ENCODE assay signal across 9 mouse cellular contexts in the genomic region with DNA sequence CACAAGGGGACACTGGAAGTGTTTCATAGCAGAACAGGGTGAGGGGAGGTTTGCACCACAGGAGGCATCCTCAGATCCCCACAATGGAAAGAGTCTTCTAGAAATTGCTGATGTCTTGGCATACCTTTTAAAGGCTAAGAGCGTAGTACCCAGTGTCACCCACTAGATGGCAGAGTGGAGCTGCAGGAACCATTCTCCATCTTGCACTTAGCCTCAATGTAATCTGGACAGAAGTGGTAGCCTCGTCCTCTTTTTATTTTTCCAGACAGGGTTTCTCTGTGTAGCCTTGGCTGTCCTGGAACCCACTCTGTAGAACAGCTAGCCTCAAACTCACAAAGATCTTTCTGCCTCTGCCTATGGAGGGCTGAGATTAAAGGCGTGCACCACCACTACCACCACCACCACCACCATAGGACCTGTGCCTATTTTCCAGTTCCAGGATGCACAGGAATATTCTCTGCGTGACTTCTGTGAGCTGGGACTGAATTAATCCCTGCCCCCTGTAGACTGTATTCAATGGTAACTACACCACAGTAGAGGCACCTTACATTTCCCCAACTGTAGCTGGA.
DNase-seq lines count a peak whose midpoint lies in the region; ATAC-seq lines count a peak whose summit lies in the region.
"Had no signal": no experiment of that assay in that cellular context is flagged by ENCODE, and none has a peak within 500 bp of the region (broad histone marks: within the 10 kb centered on the region; RNA-seq: fewer than 3 reads in every experiment).

No protein-coding gene starts in this region.

- 60% methylated on average over 4 of the region's 4 CpGs for WGBS in midbrain, embryonic 10.5 days
- WGBS in midbrain, embryonic 16.5 days, result 42% methylated on average over 4 of the region's 4 CpGs
- 43% methylated on average over 4 of the region's 4 CpGs for WGBS in liver, embryonic 11.5 days

- no peaks in the 10 kb centered on the region for H3K9me3 ChIP-seq in midbrain, embryonic 10.5 days (replicated peaks)
- H3K9me3 ChIP-seq in midbrain, embryonic 16.5 days (replicated peaks; ENCODE audit: control insufficient read depth, low read length, poor library complexity, severe bottlenecking), result no peaks in the 10 kb centered on the region
- H3K9me3 ChIP-seq in liver, embryonic 11.5 days (ENCODE audit: control insufficient read depth, low read length), result no peaks in the 10 kb centered on the region
- H3K9me3 ChIP-seq: heart, embryonic 15.5 days had no signal

- no peak overlapping the region for H3K9ac ChIP-seq in midbrain, embryonic 16.5 days (ENCODE audit: low read depth, low read length)
- no peak overlapping the region for H3K9ac ChIP-seq in liver, embryonic 11.5 days (ENCODE audit: low read depth, low read length)
- H3K9ac ChIP-seq: heart, embryonic 15.5 days had no signal

- no peaks in the 10 kb centered on the region for H3K36me3 ChIP-seq in midbrain, embryonic 10.5 days
- no peaks in the 10 kb centered on the region for H3K36me3 ChIP-seq in midbrain, embryonic 16.5 days (ENCODE audit: control insufficient read depth, insufficient read depth, low read length)
- no peaks in the 10 kb centered on the region; the same call in 1 of the 2 replicates for H3K36me3 ChIP-seq in liver, embryonic 11.5 days (ENCODE audit: control insufficient read depth, insufficient read depth, low read length)
- H3K36me3 ChIP-seq: heart, embryonic 15.5 days had no signal

- no peaks in the 10 kb centered on the region for H3K27me3 ChIP-seq in midbrain, embryonic 10.5 days (ENCODE audit: low read depth, poor library complexity, severe bottlenecking)
- H3K27me3 ChIP-seq in midbrain, embryonic 16.5 days (ENCODE audit: control insufficient read depth, insufficient read depth, low read depth, low read length), result no peaks in the 10 kb centered on the region
- no peaks in the 10 kb centered on the region for H3K27me3 ChIP-seq in liver, embryonic 11.5 days (replicated peaks; ENCODE audit: control insufficient read depth, insufficient read depth, low read length)
- H3K27me3 ChIP-seq: heart, embryonic 15.5 days had no signal

- H3K27ac ChIP-seq in midbrain, embryonic 10.5 days (replicated peaks), result no peak overlapping the region
- no peak overlapping the region for H3K27ac ChIP-seq in midbrain, embryonic 16.5 days (ENCODE audit: low read length)
- H3K27ac ChIP-seq in liver, embryonic 11.5 days (ENCODE audit: low read depth, low read length), result no peak overlapping the region
- H3K27ac ChIP-seq: heart, embryonic 15.5 days had no signal

- no peak overlapping the region for H3K4me3 ChIP-seq in midbrain, embryonic 10.5 days
- H3K4me3 ChIP-seq in midbrain, embryonic 16.5 days (ENCODE audit: low read depth, low read length), result no peak overlapping the region
- no peak overlapping the region for H3K4me3 ChIP-seq in liver, embryonic 11.5 days (ENCODE audit: low read depth, low read length)
- H3K4me3 ChIP-seq: heart, embryonic 15.5 days had no signal

- peak; percentile 36 for DNase-seq in midbrain, embryonic 10.5 days (ENCODE audit: low spot score)
- DNase-seq in NIH3T3 (ENCODE audit: low read depth), result peak; percentile 79
- peak; percentile 54 for DNase-seq in cerebellum, adult 9-10 months
- peak; percentile 49 to 68 for DNase-seq in heart, postnatal 14 days
- DNase-seq in liver, embryonic 11.5 days (ENCODE audit: low spot score), result no peak
- no peak for DNase-seq in gastrocnemius, postnatal 36 days

- ATAC-seq in midbrain, embryonic 16.5 days, result no peak
- ATAC-seq in liver, embryonic 11.5 days (replicated peaks; ENCODE audit: low FRiP score), result 0 out of 2 replicates have a peak, but pooled peaks have one; percentile 20
- peak; percentile 90 for ATAC-seq in neutrophil, adult 5-6 weeks (ENCODE audit: extremely low read depth, insufficient number of reproducible peaks, low FRiP score, poor library complexity, severe bottlenecking)

- intact Hi-C loops in heart, postnatal 14 days (cut with DNase I), result loop anchor here (1.0 to 2.0 kb wide), 2 partner anchors 126 to 469 kb away; no protein-coding TSS in a partner anchor
- intact Hi-C loops in gastrocnemius, postnatal 36 days (cut with DNase I), result no loop called here

- no peak overlapping the region for H3K4me2 ChIP-seq in midbrain, embryonic 16.5 days (ENCODE audit: low read length)
- H3K4me2 ChIP-seq in liver, embryonic 11.5 days, result no peak overlapping the region
- H3K4me2 ChIP-seq: heart, embryonic 15.5 days had no signal

- H3K4me1 ChIP-seq in midbrain, embryonic 10.5 days, result no peaks in the 10 kb centered on the region
- no peaks in the 10 kb centered on the region for H3K4me1 ChIP-seq in midbrain, embryonic 16.5 days (ENCODE audit: control insufficient read depth, insufficient read depth, low read length)
- no peaks in the 10 kb centered on the region for H3K4me1 ChIP-seq in liver, embryonic 11.5 days (replicated peaks; ENCODE audit: control insufficient read depth, insufficient read depth, low read length)
- H3K4me1 ChIP-seq: heart, embryonic 15.5 days had no signal

Comparison
In these comparisons a context has a peak if more than half of its experiments do, and no peak if none do; other contexts are left out.
1. DNase-seq: peak in midbrain, embryonic 10.5 days (single experiment), NIH3T3 (single experiment), cerebellum, adult 9-10 months (single experiment) and heart, postnatal 14 days (2 of 2); none in liver, embryonic 11.5 days (single experiment) and gastrocnemius, postnatal 36 days (0 of 2).